Mouse (Mus musculus) stomach, embryonic 16.5 days (tissue): ENCODE data around the gene R3hdm4. TPM values are rescaled to one million over a fixed set of nuclear protein-coding genes. Genes with fewer than 3 reads are reported as not detected.

Source experiments
- ATAC-seq: fragments of 200-750 bp; cut with Nextera tagmentation; 2 replicates; pipeline ENCODE4 v1.8.0; 2017; ENCODE audit warnings: moderate number of reproducible peaks, moderate TSS enrichment; ENCODE audit not compliant: insufficient read depth, low FRiP score
- H3K27ac ChIP-seq: fragments of 300-500 bp; sonication (generic); 2 replicates; pipeline ENCODE4 v1.5.1; 2014; ENCODE audit warnings: low read length
- H3K27me3 ChIP-seq: fragments of 300-500 bp; sonication (generic); 2 replicates; pipeline ENCODE4 v1.6.1; 2014; ENCODE audit warnings: low read length, control low read depth, mixed read lengths; ENCODE audit not compliant: control insufficient read depth, insufficient read depth
- H3K36me3 ChIP-seq: fragments of 300-500 bp; sonication (generic); 2 replicates; pipeline ENCODE4 v1.6.1; 2014; ENCODE audit warnings: low read length; ENCODE audit not compliant: control insufficient read depth, insufficient read depth
- H3K4me1 ChIP-seq: fragments of 300-500 bp; sonication (generic); 2 replicates; pipeline ENCODE4 v1.6.1; 2014; ENCODE audit warnings: low read length, control low read depth, mixed read lengths; ENCODE audit not compliant: control insufficient read depth, insufficient read depth
- H3K4me2 ChIP-seq: fragments of 300-500 bp; sonication (generic); 2 replicates; pipeline ENCODE4 v1.6.1; 2014; ENCODE audit warnings: low read depth, low read length, mixed read lengths
- H3K4me3 ChIP-seq: fragments of 300-500 bp; sonication (generic); replicated peaks from 2 replicates; pipeline ENCODE4 v1.5.1; 2014; ENCODE audit warnings: mild to moderate bottlenecking, low read length
- H3K9ac ChIP-seq: fragments of 300-500 bp; sonication (generic); 2 replicates; pipeline ENCODE4 v1.6.1; 2014; ENCODE audit warnings: low read length
- H3K9me3 ChIP-seq: fragments of 300-500 bp; sonication (generic); replicated peaks from 2 replicates; pipeline ENCODE4 v1.6.1; 2016; ENCODE audit warnings: low read length, control low read depth; ENCODE audit not compliant: control insufficient read depth
- WGBS: fragments of 180-500 bp; shearing (Covaris S2); extraction: QIAGEN DNeasy Blood & Tissue Kit; methylation state at CpG from one replicate; pipeline ENCODE4 v1.1.7; 2014; 5-methylcytosine and 5-hydroxymethylcytosine counted together
- microRNA-seq: library from miRNA; unstranded; fragments of <30 nt; microRNA quantifications from one replicate; pipeline ENCODE4, GENCODE M21; 2016
- polyA plus RNA-seq: library from polyadenylated mRNA; unstranded; fragments of >200 nt; fragmentation: Nextera tagmentation; extraction: Ambion mirVana; gene quantifications from 2 replicates; pipeline ENCODE4 v1.2.1, GENCODE M21; 2015

Gene R3hdm4
- polyA plus RNA-seq, 1 experiment from 2014 or later, result 160 TPM

DNA sequence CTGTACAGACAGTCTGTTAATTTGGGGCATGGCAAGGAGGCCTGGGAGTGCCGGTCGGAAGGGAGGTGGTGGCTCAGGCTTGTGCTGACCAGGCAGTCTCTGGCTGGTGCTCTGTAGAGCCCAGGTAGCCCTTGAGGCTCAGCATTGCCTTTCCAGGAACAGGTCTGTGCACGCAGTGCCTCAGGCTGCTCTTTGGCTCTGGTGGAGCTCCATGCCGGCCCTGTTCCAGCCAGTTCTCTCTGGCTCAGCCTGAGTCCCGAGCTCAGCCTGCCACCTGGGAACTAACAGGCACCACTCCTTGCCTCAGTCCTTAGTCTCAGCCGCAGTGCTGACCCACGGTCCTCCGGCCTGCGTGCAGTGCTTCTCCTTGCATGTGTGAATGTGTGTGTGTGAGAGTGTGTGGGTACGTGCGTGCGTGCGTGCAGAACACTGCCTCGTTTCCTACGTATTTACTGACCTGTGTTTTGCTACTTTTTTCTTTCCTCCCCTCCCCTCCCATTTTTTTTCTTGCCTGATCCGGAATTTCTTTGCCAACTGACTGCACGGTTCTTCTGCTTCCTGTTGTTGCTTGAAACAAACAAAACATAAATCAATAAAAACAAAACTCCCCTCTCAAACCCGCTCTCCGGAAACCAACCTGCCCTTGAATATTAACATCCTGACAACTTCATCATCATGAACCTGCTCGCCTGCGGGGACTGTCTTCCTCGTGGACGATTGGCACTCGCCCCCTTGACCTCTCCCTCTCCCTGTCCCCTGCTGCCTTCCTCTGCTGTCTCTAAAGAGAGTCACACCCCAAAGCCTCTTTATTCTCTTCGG is 59.6 kb downstream of the R3hdm4 start:
- no peak overlapping the region for H3K4me3 ChIP-seq
- no peak for ATAC-seq
- H3K36me3 ChIP-seq, result peaks cover 42% of the 10 kb centered on the region
- no peak overlapping the region for H3K27ac ChIP-seq
- H3K27me3 ChIP-seq, result no peaks in the 10 kb centered on the region
- no peaks in the 10 kb centered on the region for H3K9me3 ChIP-seq
- 72% methylated on average over 25 of the region's 25 CpGs for WGBS
- H3K9ac ChIP-seq, result no peak overlapping the region
- no peak overlapping the region for H3K4me2 ChIP-seq
- H3K4me1 ChIP-seq, result peaks cover 36% of the 10 kb centered on the region

DNA sequence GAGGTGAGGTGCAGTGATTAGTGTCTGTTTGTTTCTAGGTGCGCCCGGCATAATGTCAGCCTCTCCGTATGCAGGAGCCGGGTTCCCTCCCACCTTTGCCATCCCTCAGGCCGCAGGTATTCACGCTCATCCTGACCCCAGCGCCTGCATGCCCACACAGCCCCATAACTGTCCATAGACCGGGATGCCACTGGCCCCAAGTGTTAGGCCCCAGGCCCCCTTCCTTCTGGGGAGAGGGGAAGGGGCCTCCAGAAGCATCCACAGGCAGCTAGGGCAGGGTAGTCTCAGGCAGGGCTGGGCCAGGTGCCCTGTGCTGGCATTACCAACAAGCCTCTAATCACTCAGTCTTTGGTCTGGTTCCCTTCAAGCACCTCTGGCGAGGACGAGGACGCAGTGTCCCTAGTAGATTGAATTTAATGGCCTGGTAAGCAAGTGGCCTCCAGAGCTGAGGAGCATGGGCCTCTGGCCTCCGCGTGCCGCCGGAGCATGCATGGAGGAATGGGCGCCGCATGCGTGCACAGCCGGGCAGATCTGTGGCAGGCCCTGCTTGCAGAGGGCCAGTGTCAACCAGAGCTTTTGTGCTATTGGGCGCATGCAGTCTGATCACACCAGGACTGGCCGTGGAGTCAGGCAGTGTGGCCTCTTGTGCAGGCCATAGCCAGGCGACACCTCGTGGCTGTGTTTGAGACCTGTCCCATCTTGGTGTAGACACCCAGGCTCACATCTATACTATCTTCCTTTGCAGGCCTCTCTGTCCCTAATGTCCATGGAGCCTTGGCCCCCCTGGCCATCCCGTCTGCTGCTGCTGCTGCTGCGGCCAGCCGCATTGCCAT is 60.7 kb downstream of the R3hdm4 start:
- Histone ChIP-seq H3K9me3 (no peaks in the 10 kb centered on the region), H3K4me1 (peaks cover 34% of the 10 kb centered on the region), H3K27me3 (no peaks in the 10 kb centered on the region), H3K27ac (no peak overlapping the region), H3K4me3 (no peak overlapping the region), H3K9ac (peak overlapping the region; percentile 31; the same call in 1 of the 2 replicates), H3K36me3 (peaks cover 42% of the 10 kb centered on the region), H3K4me2 (no peak overlapping the region)
- WGBS, result 89% methylated on average over 26 of the region's 26 CpGs
- no peak for ATAC-seq

Small RNAs within 50 kb of the gene (microRNA-seq; reads per million reads assigned to microRNA genes)
- not detected for gene Mir6910

Other genes with a start within 250 kb of the R3hdm4 start
- gene Cdc34, start 239.0 kb downstream of the R3hdm4 start, polyA plus RNA-seq, result 84.6 and 86.3 TPM in 2 replicates
- gene Gzmm, start 232.2 kb downstream of the R3hdm4 start, polyA plus RNA-seq, result 0.31 and 0.44 TPM in 2 replicates
- 983 and 1,041 TPM in 2 replicates for gene Bsg, start 216.7 kb downstream of the R3hdm4 start, polyA plus RNA-seq
- not detected in 2 replicates for gene Hcn2, start 204.6 kb downstream of the R3hdm4 start, polyA plus RNA-seq
- gene Polrmt, start 174.6 kb downstream of the R3hdm4 start, polyA plus RNA-seq, result 33.3 and 40.9 TPM in 2 replicates
- 0.37 and 0.50 TPM in 2 replicates for gene Fgf22, start 166.1 kb downstream of the R3hdm4 start, polyA plus RNA-seq
- 29.9 and 34.8 TPM in 2 replicates for gene Rnf126, start 154.3 kb downstream of the R3hdm4 start, polyA plus RNA-seq
- gene Fstl3, start 143.9 kb downstream of the R3hdm4 start, polyA plus RNA-seq, result 18.1 and 23.1 TPM in 2 replicates
- gene Prss57, start 130.2 kb downstream of the R3hdm4 start, polyA plus RNA-seq, result 0.55 and 0.72 TPM in 2 replicates
- 56.8 and 58.0 TPM in 2 replicates for gene Palm, start 127.6 kb downstream of the R3hdm4 start, polyA plus RNA-seq
- 50.6 and 62.3 TPM in 2 replicates for gene Misp, start 100.2 kb downstream of the R3hdm4 start, polyA plus RNA-seq
- gene Ptbp1, start 66.8 kb downstream of the R3hdm4 start, polyA plus RNA-seq, result 268 and 308 TPM in 2 replicates
- gene Prtn3, start 46.7 kb downstream of the R3hdm4 start, polyA plus RNA-seq, result 4.1 and 7.2 TPM in 2 replicates
- gene Plppr3, start 46.6 kb downstream of the R3hdm4 start, polyA plus RNA-seq, result 28.7 and 29.1 TPM in 2 replicates
- gene Elane, start 35.0 kb downstream of the R3hdm4 start, polyA plus RNA-seq, result 6.3 and 9.8 TPM in 2 replicates
- not detected in 2 replicates for gene Cfd, start 30.4 kb downstream of the R3hdm4 start, polyA plus RNA-seq
- gene Med16, start 12.3 kb downstream of the R3hdm4 start, polyA plus RNA-seq, result 39.6 and 42.3 TPM in 2 replicates
- 4.1 TPM in 1 of 2 replicates, not detected in the other for gene Gm26602, start 10.4 kb downstream of the R3hdm4 start, polyA plus RNA-seq
- gene Kiss1r, start 4.2 kb downstream of the R3hdm4 start, polyA plus RNA-seq, result 0.89 and 0.97 TPM in 2 replicates
- gene Arid3a, start 5.8 kb upstream of the R3hdm4 start, polyA plus RNA-seq, result 4.9 and 5.2 TPM in 2 replicates
- gene Wdr18, start 38.9 kb upstream of the R3hdm4 start, polyA plus RNA-seq, result 76.7 and 86.9 TPM in 2 replicates
- gene Grin3b, start 49.5 kb upstream of the R3hdm4 start, polyA plus RNA-seq, result 0.21 and 0.45 TPM in 2 replicates
- 5.6 TPM in 2 replicates for gene Tmem259, start 63.1 kb upstream of the R3hdm4 start, polyA plus RNA-seq
- gene Cnn2, start 67.4 kb upstream of the R3hdm4 start, polyA plus RNA-seq, result 333 and 334 TPM in 2 replicates
- gene Abca7, start 75.3 kb upstream of the R3hdm4 start, polyA plus RNA-seq, result 6.3 and 7.4 TPM in 2 replicates
- 7.8 and 9.7 TPM in 2 replicates for gene Arhgap45, start 95.4 kb upstream of the R3hdm4 start, polyA plus RNA-seq
- gene Polr2e, start 118.6 kb upstream of the R3hdm4 start, polyA plus RNA-seq, result 174 and 180 TPM in 2 replicates
- gene Gpx4, start 126.0 kb upstream of the R3hdm4 start, polyA plus RNA-seq, result 445 and 507 TPM in 2 replicates
- gene Sbno2, start 184.4 kb upstream of the R3hdm4 start, polyA plus RNA-seq, result 17.2 and 19.0 TPM in 2 replicates
- 14.5 and 14.8 TPM in 2 replicates for gene Stk11, start 194.6 kb upstream of the R3hdm4 start, polyA plus RNA-seq
- gene Atp5d, start 217.4 kb upstream of the R3hdm4 start, polyA plus RNA-seq, result 536 and 594 TPM in 2 replicates
- 3.1 and 3.9 TPM in 2 replicates for gene Cbarp, start 219.6 kb upstream of the R3hdm4 start, polyA plus RNA-seq
- 7.8 and 9.8 TPM in 2 replicates for gene Midn, start 227.1 kb upstream of the R3hdm4 start, polyA plus RNA-seq
- 69.8 and 80.8 TPM in 2 replicates for gene Cirbp, start 244.8 kb upstream of the R3hdm4 start, polyA plus RNA-seq